Mouse (Mus musculus): Measurements from ENCODE around the gene Fam83b.

The Fam83b gene

DNA sequence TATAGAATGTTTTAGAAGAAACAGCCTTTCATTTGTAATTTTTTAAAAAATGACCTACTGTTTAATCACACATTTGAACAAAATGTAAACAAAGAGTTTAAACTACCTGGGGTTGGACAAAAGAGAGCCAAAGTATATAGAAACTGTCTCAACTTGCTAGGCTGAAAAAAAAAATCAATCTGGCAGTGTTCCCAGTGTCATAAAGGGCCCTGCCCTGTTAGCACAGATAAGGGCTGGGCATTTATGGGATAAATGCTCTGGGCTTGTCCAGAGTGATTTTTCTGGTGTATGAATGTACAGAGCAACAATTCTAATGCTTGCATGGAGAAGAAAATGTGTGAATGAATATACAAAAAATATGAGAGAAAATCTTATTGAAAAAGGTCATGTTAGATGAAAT is 43.8 kb downstream of the Fam83b start:
- DNase-seq (ENCODE audit: low spot score in 2 of 2) = no peak

DNA sequence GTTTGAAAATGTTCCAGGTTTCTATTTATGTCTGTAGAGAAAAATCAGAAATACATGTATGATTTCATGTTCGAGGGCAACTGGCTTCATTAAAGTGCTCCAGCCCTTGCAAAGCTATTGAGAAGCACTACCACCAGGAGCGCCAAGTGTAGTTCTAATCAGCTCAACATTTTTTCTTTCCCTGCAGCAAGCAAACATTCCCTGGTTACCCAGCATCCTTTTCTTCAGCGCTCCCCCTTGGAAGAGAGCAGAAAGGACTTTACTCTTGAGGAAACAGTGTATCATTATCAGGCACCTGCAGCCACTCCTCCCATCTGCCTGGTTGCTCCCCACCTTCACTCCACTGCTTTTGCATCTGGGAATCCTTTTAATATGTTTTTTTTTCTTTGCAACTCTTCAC is 45.3 kb downstream of the Fam83b start:
- no peak for DNase-seq (ENCODE audit: low spot score in 2 of 2)

DNA sequence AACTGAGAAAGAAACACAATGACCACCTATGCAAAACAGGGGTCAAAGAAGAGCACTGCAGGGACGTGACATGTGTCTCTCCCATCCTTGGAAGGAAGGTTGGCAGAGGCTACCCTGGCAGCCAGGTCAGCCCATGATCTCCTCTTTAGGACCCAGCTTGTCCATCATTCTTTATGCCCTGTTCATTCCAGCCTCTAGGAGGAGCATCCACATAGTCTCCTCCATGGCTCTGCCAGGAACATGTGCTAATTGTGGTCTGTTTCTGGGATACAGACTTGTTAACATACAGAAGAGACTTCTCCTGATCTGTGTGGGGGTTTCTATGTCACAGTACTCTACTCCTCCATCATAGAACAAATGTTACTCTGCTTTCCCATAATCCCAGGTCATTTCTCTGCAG is 48.3 kb downstream of the Fam83b start:
- no peak for DNase-seq (ENCODE audit: low spot score in 2 of 2)

DNA sequence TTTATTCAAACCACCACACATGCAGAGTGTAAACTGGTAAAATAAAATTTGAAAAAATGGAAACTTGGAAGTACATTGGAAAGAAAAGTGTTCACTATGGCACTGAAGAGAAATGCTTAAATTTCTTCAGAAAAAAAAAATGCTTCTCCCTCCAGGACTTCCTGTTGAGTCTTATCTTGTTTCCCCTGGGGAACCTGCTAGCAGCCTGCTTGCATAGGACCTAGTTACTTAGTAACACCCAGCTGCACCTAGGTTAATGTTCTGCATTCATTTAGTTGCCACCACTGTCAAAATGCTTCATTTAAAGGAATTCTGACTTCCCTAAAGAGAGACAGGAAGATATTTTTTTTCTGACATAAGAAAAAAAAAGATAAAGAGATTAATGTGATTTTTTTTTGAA is 61.3 kb downstream of the Fam83b start:
- DNase-seq (ENCODE audit: low spot score in 2 of 2) = no peak

DNA sequence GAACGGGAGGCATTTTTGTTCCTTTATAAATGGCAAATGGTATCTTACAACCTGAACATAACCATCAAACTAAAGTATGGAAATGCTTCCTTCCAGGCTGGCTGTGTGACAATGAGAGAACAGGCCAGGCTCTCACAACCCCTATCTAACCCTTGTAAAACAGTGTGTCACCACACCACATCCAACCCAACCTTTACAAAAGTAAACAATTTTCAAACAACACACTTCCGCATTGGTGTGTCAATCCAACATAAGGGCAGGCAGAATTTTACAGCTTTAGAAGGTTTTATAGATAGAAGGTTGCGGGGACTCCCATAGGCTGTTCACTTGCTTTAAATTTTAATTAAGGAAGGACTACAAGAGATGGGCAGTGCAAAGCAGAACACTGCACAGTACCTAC is 77.2 kb downstream of the Fam83b start:
- DNase-seq (ENCODE audit: low spot score in 2 of 2) = no peak

DNA sequence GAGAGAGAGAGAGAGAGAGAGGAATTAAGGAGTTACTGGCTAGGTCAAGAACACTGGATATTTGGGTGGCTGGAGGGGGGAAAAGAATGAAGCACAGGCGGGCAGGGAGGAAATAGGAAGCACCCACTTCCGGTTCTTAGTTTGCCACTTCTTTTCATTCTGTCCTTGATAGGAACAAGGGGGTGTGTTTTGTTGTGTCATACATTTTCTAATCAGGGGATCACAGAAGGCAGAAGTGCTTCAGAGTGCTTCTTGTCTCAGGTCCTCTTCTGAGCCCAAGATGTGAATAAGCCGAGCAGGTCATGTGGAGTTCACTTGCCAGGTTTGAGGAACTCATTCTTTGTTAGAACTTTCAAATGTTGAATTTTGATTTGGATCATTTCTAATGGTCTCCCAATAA is 86.8 kb downstream of the Fam83b start:
- DNase-seq (ENCODE audit: low spot score in 2 of 2) = no peak

DNA sequence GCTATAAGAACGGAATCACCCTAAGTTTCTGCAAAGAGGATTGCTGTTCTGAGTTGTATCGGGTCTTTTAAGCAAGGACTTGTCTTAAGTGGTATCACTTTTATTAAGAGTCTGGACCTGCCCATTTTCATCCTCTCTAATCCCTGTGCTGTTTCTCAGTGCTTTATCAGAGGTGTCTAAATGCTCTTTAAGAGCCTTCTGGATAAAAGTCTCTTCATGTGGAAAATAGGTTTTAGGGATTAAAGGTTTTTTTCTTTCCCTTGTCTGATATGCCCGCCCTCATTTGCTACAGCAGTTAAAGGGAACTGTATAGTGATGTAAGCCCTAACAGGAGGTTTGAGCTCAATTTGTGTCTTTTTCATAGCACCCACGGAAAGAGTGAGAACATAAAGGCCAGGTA is 97.4 kb downstream of the Fam83b start:
- no peak for DNase-seq (ENCODE audit: low spot score in 2 of 2)

DNA sequence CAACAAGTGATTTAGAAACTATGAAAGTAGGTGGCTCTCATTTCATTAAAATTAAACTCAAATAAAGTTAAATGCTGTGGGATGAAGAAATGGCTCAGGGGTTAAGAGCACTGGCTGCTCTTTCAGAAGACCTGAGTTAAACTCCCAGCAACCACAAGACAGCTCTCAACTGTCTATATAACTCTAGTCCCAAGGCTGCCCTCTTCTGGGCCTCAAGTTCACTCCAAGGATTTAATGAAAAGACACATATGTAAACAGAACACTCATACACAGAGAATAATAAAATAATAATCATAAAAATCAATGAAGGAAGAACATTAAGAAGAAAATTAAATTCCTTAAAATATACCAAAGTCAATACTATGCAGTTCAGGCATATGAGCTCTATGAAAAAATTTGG is 105.4 kb downstream of the Fam83b start:
- no peak for DNase-seq (ENCODE audit: low spot score in 2 of 2)

DNA sequence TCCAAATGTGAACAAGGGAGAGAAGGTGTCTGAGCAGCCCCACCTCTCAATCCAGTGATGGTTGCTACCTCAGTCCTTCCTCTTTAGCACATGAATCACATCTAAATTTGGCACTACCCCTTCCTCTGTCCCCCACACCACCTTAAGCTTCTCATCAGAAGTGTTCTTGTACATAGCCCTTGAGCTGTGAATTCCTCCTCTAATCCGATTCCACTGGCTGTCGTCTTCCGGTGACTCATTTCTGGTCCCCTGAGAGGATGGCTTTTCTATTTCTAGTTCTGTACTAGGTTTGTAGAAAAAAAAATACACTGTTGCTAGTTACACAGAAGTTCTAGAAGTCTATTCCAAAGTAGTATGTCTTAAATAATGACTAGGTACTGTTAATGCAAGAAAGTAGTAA is 111.2 kb downstream of the Fam83b start:
- DNase-seq (ENCODE audit: low spot score in 2 of 2) = no peak
